Mouse (Mus musculus) 3134 (cell line): ENCODE data around the gene Ccdc138.
"Not testable (repeated sequence)": the region's sequence is repeated elsewhere in the genome, so short reads cannot be mapped to it uniquely, and the experiment has no call there.

ENCODE experiments used
- DNase-seq: peaks from one replicate; pipeline ENCODE4 v3.0.0-alpha.2; 2011; ENCODE audit warnings: low spot score; ENCODE audit not compliant: insufficient read length; ENCODE audit errors: extremely low read depth

Ccdc138 gene

DNA sequence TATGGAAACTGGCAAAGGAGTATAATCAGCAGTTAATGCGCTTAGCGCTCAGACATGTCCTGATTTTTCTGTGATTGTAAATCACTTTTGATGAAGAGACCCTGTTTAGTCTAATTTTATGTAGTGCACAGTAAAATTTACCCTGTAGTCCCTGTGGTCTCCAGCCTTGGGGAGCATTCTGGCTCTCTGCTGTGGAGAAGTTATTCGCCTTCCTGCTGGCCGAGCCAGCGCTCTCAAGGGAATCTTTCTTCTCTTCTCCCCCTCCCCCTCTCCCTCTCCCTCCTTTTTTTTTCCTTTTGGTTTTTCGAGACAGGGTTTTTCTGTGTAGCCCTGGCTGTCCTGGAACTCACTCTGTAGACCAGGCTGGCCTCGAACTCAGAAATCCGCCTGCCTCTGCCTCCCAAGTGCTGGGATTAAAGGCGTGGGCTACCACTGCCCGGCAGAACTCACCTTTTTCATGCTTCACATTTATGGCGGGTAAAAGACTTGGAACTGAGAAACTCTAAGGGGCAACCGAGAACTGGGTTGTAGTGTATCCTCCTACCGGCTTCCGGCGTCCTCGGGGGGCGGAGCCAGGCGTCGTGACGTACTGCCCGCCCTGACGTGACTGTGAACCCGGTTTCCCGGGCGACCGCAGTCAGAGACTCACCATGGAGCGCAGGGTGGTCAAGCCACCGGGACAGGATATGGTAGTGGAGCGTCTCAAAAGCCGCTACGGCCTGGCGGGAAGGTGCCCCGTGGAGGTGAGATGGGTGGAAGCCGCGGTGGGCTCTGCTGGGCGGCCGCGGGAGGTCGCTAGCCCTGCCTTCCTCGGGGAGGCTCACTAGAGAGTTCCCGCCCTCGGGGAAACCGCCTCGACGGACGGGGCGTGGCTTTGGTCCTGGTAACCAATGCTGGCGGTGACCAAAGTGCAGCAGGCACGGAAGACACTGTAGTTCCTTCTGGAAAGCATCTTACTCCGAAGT is at the start of gene Ccdc138:
Gene Ccdc138 (plus strand): TSS at position 629 of the 965 bp plus-strand sequence.
- DNase-seq, result peak; percentile 96

DNA sequence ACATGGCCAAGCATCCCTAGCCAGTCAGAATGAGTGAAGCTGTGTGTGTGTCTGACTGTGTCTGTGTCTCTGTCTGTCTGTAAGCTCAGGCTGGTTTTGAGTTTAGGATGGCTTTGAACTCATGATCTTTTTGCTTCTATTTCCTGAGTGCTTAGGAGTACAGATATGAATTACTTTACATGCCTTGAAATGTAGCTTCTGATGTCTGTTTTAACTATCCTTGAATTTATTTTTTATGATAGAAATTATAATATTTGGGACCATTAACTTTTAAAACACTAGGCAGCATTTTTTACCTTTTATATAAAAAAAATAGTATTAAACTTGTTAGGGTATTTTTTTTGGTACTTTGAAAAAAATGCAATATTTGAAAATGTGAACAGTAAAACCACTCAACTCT is 46.2 kb upstream of the Ccdc138 start:
- no peak for DNase-seq

DNA sequence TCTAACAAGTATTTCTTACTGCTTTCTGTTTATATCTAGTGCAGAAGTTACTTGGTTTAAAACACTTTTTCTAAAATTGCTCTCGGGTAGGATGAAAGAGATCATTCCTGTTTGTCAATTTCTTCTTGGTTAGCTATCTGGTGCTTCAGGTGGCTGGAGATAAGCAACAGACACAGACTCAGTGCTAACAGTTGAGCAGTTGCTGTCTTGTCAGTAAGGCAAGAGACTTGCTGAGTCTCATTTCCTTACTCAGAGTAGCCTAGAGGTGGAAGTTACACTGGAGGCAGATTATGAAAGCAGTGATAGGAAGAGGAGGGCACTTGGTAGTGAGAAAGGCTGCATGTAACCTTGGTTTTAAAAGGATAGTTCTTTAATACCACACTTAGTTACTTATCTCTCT is 45.6 kb upstream of the Ccdc138 start:
- no peak for DNase-seq

DNA sequence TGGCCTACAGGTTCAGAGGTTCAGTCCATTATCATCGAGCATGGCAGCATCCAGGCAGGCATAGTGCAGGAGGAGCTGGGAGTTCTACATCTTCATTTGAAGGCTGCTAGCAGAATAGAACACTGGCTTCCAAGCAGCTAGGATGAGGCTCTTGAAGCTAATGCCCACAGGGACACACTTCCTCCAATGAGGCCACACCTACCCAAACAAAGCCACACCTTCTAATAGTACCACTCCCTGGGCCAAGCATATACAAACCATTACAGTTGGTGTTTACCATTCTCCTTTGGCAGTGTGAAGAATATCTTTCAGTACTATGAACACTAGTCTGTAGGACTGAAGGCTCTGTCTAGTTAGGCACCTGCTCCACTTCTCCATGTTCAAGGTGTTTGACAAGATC is 37.9 kb upstream of the Ccdc138 start:
- no peak for DNase-seq

DNA sequence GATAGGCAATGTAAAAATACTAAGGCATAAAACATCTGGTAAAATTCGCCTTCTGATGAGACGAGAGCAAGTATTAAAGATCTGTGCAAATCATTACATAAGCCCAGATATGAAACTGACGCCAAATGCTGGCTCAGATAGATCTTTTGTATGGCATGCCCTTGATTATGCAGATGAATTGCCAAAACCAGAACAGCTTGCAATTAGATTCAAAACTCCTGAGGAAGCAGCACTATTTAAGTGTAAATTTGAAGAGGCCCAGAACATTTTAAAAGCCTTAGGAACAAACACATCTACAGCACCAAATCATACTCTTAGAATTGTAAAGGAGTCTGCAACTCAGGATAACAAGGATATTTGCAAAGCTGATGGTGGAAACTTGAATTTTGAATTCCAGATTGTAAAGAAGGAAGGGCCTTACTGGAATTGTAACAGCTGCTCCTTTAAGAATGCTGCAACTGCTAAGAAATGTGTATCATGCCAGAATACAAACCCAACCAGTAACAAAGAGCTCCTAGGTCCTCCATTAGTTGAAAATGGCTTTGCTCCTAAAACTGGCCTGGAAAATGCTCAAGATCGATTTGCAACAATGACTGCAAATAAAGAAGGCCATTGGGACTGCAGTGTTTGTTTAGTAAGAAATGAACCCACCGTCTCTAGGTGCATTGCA is 20.5 kb upstream of the Ccdc138 start:
- DNase-seq, result no peak

DNA sequence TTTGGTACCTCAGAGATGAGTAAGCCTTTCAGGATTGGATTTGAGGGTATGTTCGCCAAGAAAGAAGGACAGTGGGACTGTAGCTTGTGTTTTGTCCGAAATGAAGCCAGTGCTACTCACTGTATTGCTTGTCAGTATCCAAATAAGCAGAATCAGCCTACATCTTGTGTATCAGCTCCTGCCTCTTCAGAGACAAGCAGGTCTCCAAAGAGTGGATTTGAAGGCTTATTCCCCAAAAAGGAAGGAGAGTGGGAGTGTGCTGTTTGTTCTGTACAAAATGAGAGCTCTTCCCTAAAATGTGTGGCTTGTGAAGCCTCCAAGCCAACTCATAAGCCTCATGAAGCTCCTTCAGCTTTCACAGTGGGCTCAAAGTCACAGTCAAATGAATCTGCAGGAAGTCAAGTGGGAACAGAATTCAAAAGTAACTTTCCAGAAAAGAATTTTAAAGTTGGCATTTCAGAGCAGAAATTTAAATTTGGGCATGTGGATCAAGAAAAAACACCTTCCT is 19.6 kb upstream of the Ccdc138 start:
- no peak for DNase-seq

DNA sequence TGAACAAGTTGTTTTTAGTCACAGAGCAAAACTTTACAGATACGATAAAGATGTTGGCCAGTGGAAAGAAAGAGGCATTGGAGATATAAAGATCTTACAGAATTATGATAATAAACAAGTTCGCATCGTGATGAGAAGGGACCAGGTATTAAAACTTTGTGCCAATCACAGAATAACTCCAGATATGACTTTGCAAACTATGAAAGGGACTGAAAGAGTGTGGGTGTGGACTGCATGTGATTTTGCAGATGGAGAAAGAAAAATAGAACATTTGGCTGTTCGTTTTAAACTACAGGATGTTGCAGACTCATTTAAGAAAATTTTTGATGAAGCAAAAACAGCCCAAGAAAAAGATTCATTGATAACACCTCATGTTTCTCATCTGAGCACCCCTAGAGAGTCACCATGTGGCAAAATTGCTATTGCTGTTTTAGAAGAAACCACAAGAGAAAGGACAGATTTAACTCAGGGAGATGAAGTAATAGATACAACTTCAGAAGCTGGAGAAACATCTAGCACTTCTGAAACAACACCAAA is 17.7 kb upstream of the Ccdc138 start:
- DNase-seq, result no peak

DNA sequence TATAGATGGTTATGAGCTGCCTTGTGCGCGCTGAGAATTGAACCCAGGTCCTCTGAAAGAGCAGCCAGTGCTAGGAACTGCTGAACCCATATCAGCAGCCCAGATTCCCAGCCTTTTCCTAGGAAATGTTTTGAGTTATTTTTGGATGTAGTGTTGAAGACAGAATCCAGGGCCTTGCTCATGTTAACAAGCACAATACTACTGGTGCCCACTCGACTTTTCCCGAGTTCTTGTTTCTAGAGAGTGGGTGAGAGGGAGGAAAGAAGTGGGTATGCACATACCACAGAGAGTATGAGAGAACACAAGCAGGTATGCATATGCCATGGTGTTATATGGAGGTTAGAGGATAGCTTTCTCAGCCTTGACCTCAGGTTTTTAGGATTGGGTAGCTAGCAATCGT is 6.7 kb upstream of the Ccdc138 start:
- DNase-seq, result no peak

DNA sequence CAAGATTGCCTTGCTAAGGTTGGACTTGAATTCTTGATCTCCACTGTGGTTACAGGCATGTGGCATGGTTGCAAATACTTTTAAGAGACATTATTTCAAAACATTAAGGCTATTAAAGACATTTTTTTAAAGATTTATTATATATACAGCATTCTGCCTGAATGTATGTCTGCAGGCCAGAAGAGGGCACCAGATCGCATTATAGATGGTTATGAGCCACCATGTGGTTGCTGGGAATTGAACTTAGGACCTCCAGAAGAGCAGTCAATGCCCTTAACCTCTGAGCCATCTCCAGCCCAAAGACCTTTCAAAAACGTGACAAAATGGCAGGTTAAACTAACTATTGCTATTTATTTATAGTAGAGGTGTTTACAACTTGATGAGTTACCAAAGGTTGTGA is 2.1 kb upstream of the Ccdc138 start:
- no peak for DNase-seq

DNA sequence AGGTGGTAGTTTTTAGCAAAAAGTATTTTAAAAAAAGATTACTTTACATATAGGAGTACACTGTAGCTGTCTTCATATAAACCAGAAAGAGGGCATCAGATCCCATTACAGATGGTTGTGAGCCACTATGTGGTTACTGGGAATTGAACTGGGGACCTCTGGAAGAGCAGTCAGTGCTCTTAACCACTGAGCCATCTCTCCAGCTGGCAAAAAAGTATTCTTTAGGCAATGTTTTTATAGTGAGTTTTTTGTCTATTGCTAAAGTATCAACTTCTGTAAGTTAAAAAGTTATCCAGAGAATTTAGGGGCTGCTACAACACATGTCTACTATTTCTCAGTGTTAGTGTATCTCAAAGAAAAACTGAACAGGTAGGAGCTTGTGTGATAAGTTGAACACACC is 1.0 kb upstream of the Ccdc138 start:
- peak; percentile 29 for DNase-seq

DNA sequence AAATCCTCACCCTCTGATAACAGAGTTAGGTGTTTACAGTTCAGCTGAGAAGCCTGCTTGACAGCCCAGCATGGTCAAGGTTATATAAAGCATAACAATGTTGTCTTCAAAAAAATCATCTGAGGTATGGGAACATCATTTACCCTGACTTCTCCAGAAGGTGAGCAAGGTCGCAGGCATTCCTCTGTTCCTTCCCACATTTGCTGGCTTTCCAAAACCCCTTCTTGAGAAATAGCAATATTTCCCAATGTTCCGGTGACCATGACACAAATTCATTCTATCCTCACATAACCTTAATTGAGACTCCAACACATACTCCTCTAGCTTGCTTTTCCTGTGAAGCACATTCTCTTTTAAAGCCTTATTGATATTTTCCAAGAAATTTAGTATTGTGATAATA is 768 bp downstream of the Ccdc138 start:
- DNase-seq, result no peak

DNA sequence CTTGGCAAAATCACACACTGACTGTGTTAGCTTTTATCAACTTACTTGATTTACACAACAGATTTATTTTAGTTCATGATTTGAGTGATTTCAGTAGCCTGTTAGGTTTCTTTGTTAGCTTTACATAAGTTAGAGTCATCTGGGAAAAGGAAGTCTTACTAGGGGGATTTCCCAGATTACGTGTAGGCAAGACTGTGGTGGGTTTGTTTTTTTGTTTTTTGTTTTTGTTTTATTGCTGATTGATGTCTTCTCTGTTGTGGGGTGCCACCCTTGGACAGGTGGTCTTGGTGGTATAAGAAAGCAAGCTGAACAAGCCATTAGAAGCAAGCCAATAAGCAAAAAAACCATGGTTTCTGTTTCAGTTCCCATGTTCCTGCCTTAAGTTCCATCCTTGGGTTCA is 31.6 kb downstream of the Ccdc138 start:
- DNase-seq, result no peak

DNA sequence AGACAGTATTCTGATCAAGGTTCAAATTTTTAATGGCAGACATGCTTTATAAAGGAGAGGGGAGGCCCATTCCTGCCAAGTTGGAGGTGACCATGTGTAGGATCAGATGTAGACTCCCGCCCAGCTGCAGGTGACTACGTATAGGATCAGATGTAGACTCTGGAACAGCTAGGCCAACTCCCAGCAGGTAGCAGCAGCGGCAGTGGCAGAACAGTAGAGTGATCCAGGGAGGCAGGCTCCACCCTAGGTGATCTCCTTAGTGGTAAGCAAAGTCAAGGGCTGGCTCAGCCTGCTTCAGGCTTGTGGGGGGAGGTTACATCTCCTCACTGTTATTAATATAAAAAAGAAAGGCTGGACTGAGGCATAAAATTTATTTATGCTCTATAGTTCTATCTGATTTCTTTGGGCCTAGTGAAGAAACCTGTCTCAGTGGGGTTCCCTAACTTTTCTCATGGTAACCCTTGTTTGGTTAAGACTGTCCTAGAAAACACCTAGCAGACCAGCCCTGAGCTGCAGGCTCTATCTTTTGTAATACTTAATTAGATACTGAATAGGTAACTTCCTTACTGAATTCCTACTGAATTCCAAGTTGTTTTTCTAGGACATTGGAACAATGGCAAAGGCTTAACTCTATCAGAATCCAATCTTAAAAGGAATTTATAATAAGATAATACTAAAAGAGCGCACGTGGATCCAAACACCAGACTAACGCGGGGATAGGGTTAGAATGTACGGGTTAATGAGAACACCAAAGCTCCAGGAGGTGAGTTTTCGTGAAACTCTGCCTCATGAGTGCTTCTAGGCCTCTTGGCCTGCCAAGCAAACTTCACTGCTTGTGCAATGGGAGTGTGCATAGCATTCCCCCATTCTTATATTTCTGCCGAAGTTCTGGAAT is 33.4 kb downstream of the Ccdc138 start:
- DNase-seq, result no peak

DNA sequence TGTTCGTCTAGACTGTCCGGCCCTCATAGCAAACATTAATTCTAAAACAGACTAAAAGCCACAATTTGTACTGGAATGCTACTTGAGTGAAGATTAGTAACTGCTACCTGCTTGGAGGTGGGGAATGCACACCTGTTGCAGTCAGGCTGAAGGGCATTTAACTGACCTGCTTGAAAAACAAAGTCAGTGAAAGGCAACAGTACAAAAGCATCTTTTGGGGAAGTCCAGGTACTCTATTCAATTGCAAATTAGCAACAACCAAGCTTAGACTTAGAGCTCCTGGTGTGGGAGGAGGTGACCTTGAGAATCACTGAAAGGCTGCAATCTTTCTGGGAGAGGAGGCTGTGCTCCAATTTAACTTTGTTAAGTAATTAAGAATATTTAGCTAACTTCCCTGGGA is 34.4 kb downstream of the Ccdc138 start:
- DNase-seq, result no peak

DNA sequence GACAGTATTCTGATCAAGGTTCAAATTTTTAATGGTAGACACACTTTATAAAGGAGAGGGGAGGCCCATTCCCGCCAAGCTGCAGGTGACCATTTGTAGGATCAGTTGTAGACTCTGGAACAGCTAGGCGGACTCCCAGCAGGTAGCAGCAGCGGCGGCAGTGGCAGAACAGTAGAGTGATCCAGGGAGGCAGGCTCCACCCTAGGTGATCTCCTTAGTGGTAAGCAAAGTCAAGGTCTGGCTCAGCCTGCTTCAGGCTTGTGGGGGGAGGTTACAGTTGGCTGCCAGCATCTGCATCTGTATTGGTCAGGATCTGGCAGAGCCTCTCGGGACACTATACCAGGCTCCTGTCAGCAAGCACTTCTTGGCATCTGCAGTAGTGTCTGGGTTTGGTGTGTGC is 38.5 kb downstream of the Ccdc138 start:
- DNase-seq, result not testable (repeated sequence)

DNA sequence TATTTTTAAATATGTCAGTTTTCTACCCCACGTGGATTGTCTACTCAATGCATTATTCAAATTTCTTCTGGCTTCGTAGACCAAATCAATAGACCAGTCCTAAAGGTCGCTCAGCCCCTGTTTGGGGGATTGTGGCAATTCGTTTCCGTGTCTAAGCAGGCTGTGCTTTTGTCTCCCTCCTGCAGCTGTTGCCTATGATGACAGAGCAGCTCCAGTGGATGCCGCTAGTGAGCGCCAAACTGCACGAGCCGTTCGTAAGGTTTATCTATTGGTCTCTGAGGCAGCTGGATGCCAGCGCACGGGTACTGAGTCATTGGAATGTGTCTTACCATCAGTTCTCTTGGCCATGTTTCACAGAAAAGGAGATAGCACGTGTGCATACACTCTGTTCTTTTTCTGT is 42.9 kb downstream of the Ccdc138 start:
- DNase-seq, result no peak

DNA sequence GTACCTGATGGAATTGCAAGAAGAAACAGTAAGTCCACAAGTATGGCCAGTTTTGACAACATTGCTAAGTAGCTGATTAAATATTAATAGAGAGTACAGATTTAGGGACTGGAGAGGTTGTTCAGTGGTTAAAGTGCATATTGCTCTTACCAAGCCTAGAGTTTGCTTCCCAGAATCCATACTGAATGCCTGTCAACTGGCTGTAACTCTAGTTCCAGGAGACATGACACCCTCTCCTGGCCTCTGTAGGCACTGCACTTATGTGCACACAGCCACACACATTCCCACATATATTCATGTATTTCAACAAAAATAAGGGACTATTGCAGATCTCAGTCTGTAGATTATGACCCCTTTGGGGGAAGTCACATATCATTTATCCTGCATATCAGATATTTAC is 51.0 kb downstream of the Ccdc138 start:
- DNase-seq, result no peak

DNA sequence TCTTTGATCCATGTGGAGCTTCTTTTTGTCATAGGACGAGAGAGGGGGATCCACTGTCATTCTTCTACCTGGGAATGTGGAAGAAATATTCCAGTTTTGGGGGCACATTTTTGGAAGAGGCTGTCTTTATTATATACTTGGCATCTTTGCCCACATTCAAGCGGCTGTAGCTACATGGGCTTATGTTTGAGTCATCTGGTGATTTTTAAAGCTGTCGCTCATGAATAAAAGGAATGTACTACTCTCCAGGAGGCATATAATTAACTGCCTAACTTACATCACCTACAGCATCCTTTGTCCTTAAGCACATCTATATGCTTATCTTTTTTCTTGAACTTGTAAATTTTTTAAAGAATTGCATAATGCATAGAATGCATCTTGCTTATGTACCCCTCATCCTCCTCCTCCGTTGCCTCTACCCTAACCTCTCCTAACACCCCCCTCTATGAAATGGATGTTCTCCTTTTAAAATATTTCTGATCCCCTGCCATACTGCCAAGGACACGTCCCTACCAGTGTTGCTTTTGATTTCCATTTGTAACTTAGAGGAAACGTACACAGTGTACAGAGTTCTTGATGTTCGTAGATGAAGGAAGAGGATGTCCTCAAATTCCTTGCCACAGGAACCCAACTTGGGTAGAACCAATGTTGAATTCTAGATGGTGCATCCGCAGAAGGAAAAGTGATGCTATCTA is 57.1 kb downstream of the Ccdc138 start:
- DNase-seq, result no peak

DNA sequence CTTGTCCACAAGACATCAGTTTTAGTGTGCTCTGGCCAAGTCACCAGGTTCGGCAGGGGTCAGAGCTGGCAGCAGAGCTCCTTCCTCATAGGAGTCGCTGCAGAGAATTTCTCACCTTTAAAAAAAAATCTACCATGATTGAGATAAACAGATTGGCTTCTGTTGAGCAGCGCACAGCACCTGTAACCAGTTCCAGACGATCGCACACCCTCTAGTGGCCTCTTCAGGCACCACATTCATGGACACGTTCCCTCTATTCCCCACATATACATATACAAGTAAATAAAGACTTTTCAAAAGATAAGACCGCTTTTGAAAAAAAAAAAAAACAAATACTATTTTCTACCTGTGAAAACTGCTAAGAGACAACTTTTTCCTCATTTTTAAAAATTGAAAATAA is 61.4 kb downstream of the Ccdc138 start:
- no peak for DNase-seq

DNA sequence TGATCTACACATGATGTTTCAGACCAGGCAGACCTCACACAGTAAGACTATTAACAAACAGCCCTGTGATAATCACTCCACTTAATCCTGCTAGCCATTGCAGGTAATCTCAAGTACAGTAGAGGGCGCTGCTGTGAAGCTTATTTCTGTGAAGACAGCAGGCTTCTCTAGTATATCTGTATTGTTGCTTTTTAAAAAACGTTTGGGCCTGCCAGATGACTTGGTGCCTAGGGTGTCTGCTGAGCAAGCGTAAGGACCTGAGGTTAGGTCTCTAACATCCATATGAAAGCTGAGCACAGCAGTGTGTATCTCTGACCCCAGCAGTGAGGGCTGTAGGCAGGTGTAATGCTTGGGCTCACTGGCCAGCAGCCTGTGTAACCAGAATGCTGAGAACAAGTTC is 62.2 kb downstream of the Ccdc138 start:
- DNase-seq, result peak; percentile 14
